Mouse (Mus musculus) thymus, adult 2 months (tissue): ENCODE results near the gene Mxra8. TPM values are rescaled to one million over a fixed set of nuclear protein-coding genes. Genes with fewer than 3 reads are reported as not detected.
A peak's percentile ranks its signal among the peaks of the same experiment; 100 is the strongest.

Experiments used
- DNase-seq: peaks from one replicate; pipeline ENCODE4 v3.0.0; 2021
- H3K27ac ChIP-seq: fragments of 200-500 bp; 2 replicates; pipeline ENCODE4 v1.5.1; 2012; ENCODE audit warnings: low read length, control low read depth; ENCODE audit not compliant: control insufficient read depth, insufficient read depth
- H3K27me3 ChIP-seq: fragments of 200-500 bp; 2 replicates; pipeline ENCODE4 v1.6.1; 2012; ENCODE audit warnings: mild to moderate bottlenecking, low read length, moderate library complexity, mixed read lengths; ENCODE audit not compliant: control insufficient read depth, insufficient read depth
- H3K36me3 ChIP-seq: fragments of 200-500 bp; 2 replicates; pipeline ENCODE4 v1.6.1; 2012; ENCODE audit warnings: mild to moderate bottlenecking, low read length, moderate library complexity; ENCODE audit not compliant: control insufficient read depth, insufficient read depth
- H3K4me1 ChIP-seq: fragments of 200-500 bp; replicated peaks from 2 replicates; pipeline ENCODE4 v1.6.1; 2012; ENCODE audit warnings: low read length; ENCODE audit not compliant: control insufficient read depth, insufficient read depth
- H3K4me3 ChIP-seq: fragments of 200-500 bp; 2 replicates; pipeline ENCODE4 v1.5.1; 2012; ENCODE audit warnings: mild to moderate bottlenecking, low read length, control low read depth, moderate library complexity; ENCODE audit not compliant: control insufficient read depth, insufficient read depth
- CTCF ChIP-seq: fragments of 200-500 bp; IDR thresholded peaks from 2 replicates; pipeline ENCODE4 v1.5.1; 2012; ENCODE audit warnings: mild to moderate bottlenecking, control low read depth, low read length, moderate library complexity, borderline replicate concordance; ENCODE audit not compliant: control insufficient read depth, poor library complexity, insufficient read depth; ENCODE audit errors: extremely low read depth
- POLR2A ChIP-seq: fragments of 200-500 bp; IDR thresholded peaks from 2 replicates; pipeline ENCODE4 v1.6.1; 2012; ENCODE audit warnings: mild to moderate bottlenecking, low read length, control low read depth, moderate library complexity; ENCODE audit not compliant: control insufficient read depth, poor library complexity, insufficient read depth; ENCODE audit errors: extremely low read depth
- WGBS: fragments of 180-500 bp; shearing (Covaris S2); methylation state at CpG from one replicate; pipeline ENCODE4 v1.1.7; 2018; 5-methylcytosine and 5-hydroxymethylcytosine counted together
- polyA plus RNA-seq: library from polyadenylated mRNA; depleted of rRNA; stranded (reverse); fragments of >200 nt; gene quantifications from 2 replicates; pipeline ENCODE4 v1.2.3, GENCODE M21; 2012; rRNA removed

Gene Mxra8
- polyA plus RNA-seq, 1 experiment: 43.4 TPM

- peak within 1 kb of the TSS; percentile 69 for H3K4me3 ChIP-seq
- H3K27me3 ChIP-seq: no peaks in the 10 kb centered on the region
- under 1% methylated on average over 52 of the region's 52 CpGs for WGBS
- peak; percentile 97 for DNase-seq
- TF ChIP-seq CTCF (0 out of 2 replicates have a peak, but pooled peaks have one; percentile 7), POLR2A (no peak)
- H3K4me1 ChIP-seq: peaks cover 32% of the 10 kb centered on the region
- peak within 1 kb of the TSS; percentile 84 for H3K27ac ChIP-seq
- H3K36me3 ChIP-seq: peaks cover 19% of the 10 kb centered on the region
These were observed 52.1 kb downstream of the Mxra8 start, which contains the start of the genes Pusl1 and Acap3 for GRCm38 (mm10) chr4:155891551-155892001. Gene Pusl1, minus strand, starts transcription at chr4:155891781. Gene Acap3, plus strand, starts transcription at chr4:155891822.

- H3K36me3 ChIP-seq: peaks cover 15% of the 10 kb centered on the region
- TF ChIP-seq POLR2A: peak; percentile 64; the same call in 1 of the 2 replicates
- TF ChIP-seq CTCF: peak; percentile 43; the same call in 1 of the 2 replicates
- H3K27me3 ChIP-seq: no peaks in the 10 kb centered on the region
- peak; percentile 84 for DNase-seq
- H3K4me3 ChIP-seq: peak overlapping the region; percentile 69
- under 1% methylated on average over 56 of the region's 56 CpGs for WGBS
- peak overlapping the region; percentile 84 for H3K27ac ChIP-seq
- H3K4me1 ChIP-seq: peaks cover 32% of the 10 kb centered on the region
These were observed 52.5 kb downstream of the Mxra8 start for GRCm38 (mm10) chr4:155892017-155892416.

GRCm38 (mm10) chr4:155892438-155893211, 53.1 kb downstream of the Mxra8 start:
- Histone ChIP-seq H3K27me3 (no peaks in the 10 kb centered on the region), H3K36me3 (peaks cover 9% of the 10 kb centered on the region; the same call in 1 of the 2 replicates), H3K4me3 (peak overlapping the region; percentile 69), H3K4me1 (peaks cover 32% of the 10 kb centered on the region), H3K27ac (no peak overlapping the region)
- WGBS: 4% methylated on average over 37 of the region's 37 CpGs
- no peak for DNase-seq
- no peak for TF ChIP-seq POLR2A
- TF ChIP-seq CTCF: no peak

- Histone ChIP-seq H3K4me3 (no peak overlapping the region), H3K36me3 (peaks cover 3% of the 10 kb centered on the region; the same call in 1 of the 2 replicates), H3K27me3 (no peaks in the 10 kb centered on the region), H3K27ac (no peak overlapping the region), H3K4me1 (peaks cover 32% of the 10 kb centered on the region)
- no peak for DNase-seq
- WGBS: 76% methylated on average over 8 of the region's 8 CpGs
- TF ChIP-seq POLR2A (no peak), CTCF (no peak)
These were observed 53.8 kb downstream of the Mxra8 start for GRCm38 (mm10) chr4:155893212-155893690.

Other genes with a start within 250 kb of the Mxra8 start
- gene Slc35e2, start 238.3 kb upstream of the Mxra8 start, polyA plus RNA-seq: 17.1 and 19.1 TPM in 2 replicates
- 34.4 and 42.1 TPM in 2 replicates for gene Cdk11b, start 214.8 kb upstream of the Mxra8 start, polyA plus RNA-seq
- gene Gm10563, start 194.3 kb upstream of the Mxra8 start, polyA plus RNA-seq: not detected in 2 replicates
- gene Mmp23, start 186.3 kb upstream of the Mxra8 start, polyA plus RNA-seq: 17.0 and 17.8 TPM in 2 replicates
- 91.2 and 99.7 TPM in 2 replicates for gene Mib2, start 170.5 kb upstream of the Mxra8 start, polyA plus RNA-seq
- 17.4 and 18.5 TPM in 2 replicates for gene Fndc10, start 145.3 kb upstream of the Mxra8 start, polyA plus RNA-seq
- 184 and 186 TPM in 2 replicates for gene Ssu72, start 134.9 kb upstream of the Mxra8 start, polyA plus RNA-seq
- gene Tmem240, start 104.9 kb upstream of the Mxra8 start, polyA plus RNA-seq: 4.9 and 5.1 TPM in 2 replicates
- gene Atad3a, start 78.6 kb upstream of the Mxra8 start, polyA plus RNA-seq: 87.0 and 93.1 TPM in 2 replicates
- 11.2 and 13.5 TPM in 2 replicates for gene Vwa1, start 65.0 kb upstream of the Mxra8 start, polyA plus RNA-seq
- 0.55 and 0.58 TPM in 2 replicates for gene Tmem88b, start 53.8 kb upstream of the Mxra8 start, polyA plus RNA-seq
- 0.42 and 0.92 TPM in 2 replicates for gene Ankrd65, start 49.2 kb upstream of the Mxra8 start, polyA plus RNA-seq
- 74.6 and 77.9 TPM in 2 replicates for gene Mrpl20, start 36.8 kb upstream of the Mxra8 start, polyA plus RNA-seq
- gene Ccnl2, start 27.2 kb upstream of the Mxra8 start, polyA plus RNA-seq: 131 and 145 TPM in 2 replicates
- gene Aurkaip1, start 8.4 kb upstream of the Mxra8 start, polyA plus RNA-seq: 230 and 238 TPM in 2 replicates
- gene Dvl1, start 7.7 kb downstream of the Mxra8 start, polyA plus RNA-seq: 152 and 184 TPM in 2 replicates
- gene Tas1r3, start 23.7 kb downstream of the Mxra8 start, polyA plus RNA-seq: 2.7 and 3.0 TPM in 2 replicates
- gene Cptp, start 29.8 kb downstream of the Mxra8 start, polyA plus RNA-seq: 31.9 and 32.2 TPM in 2 replicates
- 107 and 108 TPM in 2 replicates for gene Ints11, start 29.9 kb downstream of the Mxra8 start, polyA plus RNA-seq
- 83.2 and 91.1 TPM in 2 replicates for gene Pusl1, start 52.1 kb downstream of the Mxra8 start, polyA plus RNA-seq
- gene Acap3, start 52.1 kb downstream of the Mxra8 start, polyA plus RNA-seq: 77.6 and 86.1 TPM in 2 replicates
- gene Ube2j2, start 104.2 kb downstream of the Mxra8 start, polyA plus RNA-seq: 122 and 147 TPM in 2 replicates
- 19.3 and 21.6 TPM in 2 replicates for gene C1qtnf12, start 122.6 kb downstream of the Mxra8 start, polyA plus RNA-seq
- gene B3galt6, start 153.0 kb downstream of the Mxra8 start, polyA plus RNA-seq: 9.5 and 10.8 TPM in 2 replicates
- gene Sdf4, start 153.2 kb downstream of the Mxra8 start, polyA plus RNA-seq: 65.6 and 68.4 TPM in 2 replicates
- gene Tnfrsf4, start 174.2 kb downstream of the Mxra8 start, polyA plus RNA-seq: 68.9 and 81.3 TPM in 2 replicates
- gene Tnfrsf18, start 186.5 kb downstream of the Mxra8 start, polyA plus RNA-seq: 82.1 and 85.2 TPM in 2 replicates
- gene Ttll10, start 219.7 kb downstream of the Mxra8 start, polyA plus RNA-seq: 2.4 and 3.5 TPM in 2 replicates